Mouse (Mus musculus) intestine, postnatal 0 days (tissue): ENCODE measurements around the gene Schip1. TPM values are rescaled to one million over a fixed set of nuclear protein-coding genes. Genes with fewer than 3 reads are reported as not detected.
A peak's percentile ranks its signal among the peaks of the same experiment; 100 is the strongest.

Experiments used
- ATAC-seq: fragments of 200-750 bp; cut with Nextera tagmentation; 2 replicates; pipeline ENCODE4 v1.8.0; 2017; ENCODE audit warnings: mild to moderate bottlenecking, moderate TSS enrichment, moderate library complexity
- H3K27ac ChIP-seq: fragments of 300-500 bp; sonication (generic); 2 replicates; pipeline ENCODE4 v1.5.1; 2014; ENCODE audit warnings: mild to moderate bottlenecking, low read depth, low read length, moderate library complexity
- H3K27me3 ChIP-seq: fragments of 300-500 bp; sonication (generic); replicated peaks from 2 replicates; pipeline ENCODE4 v1.6.1; 2014; ENCODE audit warnings: low read length, mixed read lengths; ENCODE audit not compliant: control insufficient read depth, insufficient read depth
- H3K36me3 ChIP-seq: fragments of 300-500 bp; sonication (generic); 2 replicates; pipeline ENCODE4 v1.6.1; 2014; ENCODE audit warnings: mild to moderate bottlenecking, moderate library complexity; ENCODE audit not compliant: control insufficient read depth, insufficient read depth
- H3K4me1 ChIP-seq: fragments of 300-500 bp; sonication (generic); replicated peaks from 2 replicates; pipeline ENCODE4 v1.6.1; 2014; ENCODE audit warnings: antibody characterized with exemption, low read length, mixed read lengths; ENCODE audit not compliant: control insufficient read depth, insufficient read depth
- H3K4me2 ChIP-seq: fragments of 300-500 bp; sonication (generic); replicated peaks from 2 replicates; pipeline ENCODE4 v1.6.1; 2014; ENCODE audit warnings: low read depth, mild to moderate bottlenecking, moderate library complexity
- H3K4me3 ChIP-seq: fragments of 300-500 bp; sonication (generic); 2 replicates; pipeline ENCODE4 v1.5.1; 2014; ENCODE audit warnings: low read depth, low read length
- H3K9ac ChIP-seq: fragments of 300-500 bp; sonication (generic); 2 replicates; pipeline ENCODE4 v1.6.1; 2014; ENCODE audit warnings: mild to moderate bottlenecking, low read depth, low read length
- H3K9me3 ChIP-seq: fragments of 300-500 bp; sonication (generic); 2 replicates; pipeline ENCODE4 v1.6.1; 2016; ENCODE audit warnings: mixed run types; ENCODE audit not compliant: control insufficient read depth
- CTCF ChIP-seq: sonication (generic); IDR thresholded peaks from 2 replicates; pipeline ENCODE4 v1.5.1; 2016; ENCODE audit warnings: low read depth, mild to moderate bottlenecking, control low read depth, antibody characterized with exemption, moderate library complexity
- WGBS: fragments of 180-500 bp; shearing (Covaris S2); extraction: QIAGEN DNeasy Blood & Tissue Kit; methylation state at CpG from one replicate; pipeline ENCODE4 v1.1.7; 2014; 5-methylcytosine and 5-hydroxymethylcytosine counted together
- polyA plus RNA-seq: library from polyadenylated mRNA; unstranded; fragments of >200 nt; fragmentation: Nextera tagmentation; extraction: Ambion mirVana; gene quantifications from 2 replicates; pipeline ENCODE4 v1.2.1, GENCODE M21; 2015

The Schip1 gene
- polyA plus RNA-seq, 1 experiment from 2014 or later: 24.2 TPM

GRCm38 (mm10) chr3:68495096-68495735 is 430.6 kb downstream of the Schip1 start:
- Histone ChIP-seq H3K27me3 (peaks cover 6% of the 10 kb centered on the region; the same call in 1 of the 2 replicates), H3K9me3 (no peaks in the 10 kb centered on the region), H3K4me2 (peak overlapping the region; percentile 98), H3K4me1 (0 out of 2 replicates have a peak, but pooled peaks cover 8% of the 10 kb centered on the region), H3K36me3 (no peaks in the 10 kb centered on the region), H3K4me3 (peak overlapping the region; percentile 72), H3K27ac (peak overlapping the region; percentile 93), H3K9ac (peak overlapping the region; percentile 85)
- WGBS: under 1% methylated on average over 31 of the region's 38 CpGs
- ATAC-seq: no peak
- TF ChIP-seq CTCF: peak; percentile 23; the same call in 1 of the 2 replicates

DNA sequence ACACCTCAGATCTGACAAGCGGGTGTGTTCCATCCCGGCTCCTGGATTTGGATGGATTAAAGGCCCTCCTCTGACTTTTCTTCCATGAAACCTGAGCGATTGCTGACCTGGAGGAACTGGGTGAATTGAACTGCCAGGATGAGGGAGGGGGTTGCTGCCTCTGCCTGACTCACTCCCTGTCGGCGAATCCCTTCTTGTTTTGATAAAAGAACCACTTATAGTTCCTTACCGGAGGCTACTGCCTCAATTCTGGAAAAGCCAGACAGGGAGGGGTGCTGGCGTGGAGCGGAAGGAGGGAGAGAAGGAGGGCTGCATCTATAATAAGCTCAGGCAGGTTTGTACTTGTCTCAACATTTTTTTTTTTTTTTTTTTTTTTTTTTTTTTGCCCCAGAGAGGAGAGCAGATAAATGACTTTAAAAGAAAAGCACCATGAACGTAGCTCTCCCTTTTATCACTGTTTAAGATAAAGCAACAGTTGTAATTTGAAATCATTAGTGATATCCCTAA is 431.2 kb downstream of the Schip1 start:
- H3K9me3 ChIP-seq: no peaks in the 10 kb centered on the region
- peak overlapping the region; percentile 54; the same call in 1 of the 2 replicates for H3K27ac ChIP-seq
- TF ChIP-seq CTCF: no peak
- ATAC-seq: no peak
- 0 out of 2 replicates have a peak, but pooled peaks cover 8% of the 10 kb centered on the region for H3K4me1 ChIP-seq
- 0 out of 2 replicates have a peak overlapping the region, but pooled peaks have one; percentile 85 for H3K9ac ChIP-seq
- peak overlapping the region; percentile 72 for H3K4me3 ChIP-seq
- no peaks in the 10 kb centered on the region for H3K36me3 ChIP-seq
- 17% methylated on average over 9 of the region's 9 CpGs for WGBS
- H3K4me2 ChIP-seq: peak overlapping the region; percentile 98
- H3K27me3 ChIP-seq: peaks cover 6% of the 10 kb centered on the region; the same call in 1 of the 2 replicates

DNA sequence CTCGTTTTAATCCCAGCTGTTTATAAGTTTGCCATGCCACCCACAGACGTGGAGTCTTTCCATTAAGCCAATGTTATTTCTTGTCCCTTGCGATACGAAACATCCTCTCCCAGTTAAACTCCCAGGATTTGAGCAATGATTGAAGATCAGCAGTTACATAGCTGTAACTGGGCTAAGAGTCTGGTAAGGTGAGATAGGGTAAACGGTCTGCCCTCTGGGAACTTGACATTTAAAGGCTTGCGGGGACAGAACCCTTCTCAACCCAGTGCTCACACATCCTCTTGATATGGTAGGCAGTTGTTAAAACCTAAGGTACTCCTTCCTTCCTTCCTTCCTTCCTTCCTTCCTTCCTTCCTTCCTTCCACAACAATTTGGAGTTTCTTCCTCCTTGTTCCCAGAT is 431.9 kb downstream of the Schip1 start:
- 0 out of 2 replicates have a peak overlapping the region, but pooled peaks have one; percentile 1 for H3K4me3 ChIP-seq
- no peak overlapping the region for H3K27ac ChIP-seq
- WGBS: 69% methylated on average over 6 of the region's 6 CpGs
- H3K4me1 ChIP-seq: 0 out of 2 replicates have a peak, but pooled peaks cover 8% of the 10 kb centered on the region
- no peaks in the 10 kb centered on the region for H3K36me3 ChIP-seq
- H3K9ac ChIP-seq: no peak overlapping the region
- H3K4me2 ChIP-seq: peak overlapping the region; percentile 27; the same call in 1 of the 2 replicates
- no peak for TF ChIP-seq CTCF
- no peak for ATAC-seq
- H3K9me3 ChIP-seq: no peaks in the 10 kb centered on the region
- H3K27me3 ChIP-seq: peaks cover 6% of the 10 kb centered on the region; the same call in 1 of the 2 replicates

DNA sequence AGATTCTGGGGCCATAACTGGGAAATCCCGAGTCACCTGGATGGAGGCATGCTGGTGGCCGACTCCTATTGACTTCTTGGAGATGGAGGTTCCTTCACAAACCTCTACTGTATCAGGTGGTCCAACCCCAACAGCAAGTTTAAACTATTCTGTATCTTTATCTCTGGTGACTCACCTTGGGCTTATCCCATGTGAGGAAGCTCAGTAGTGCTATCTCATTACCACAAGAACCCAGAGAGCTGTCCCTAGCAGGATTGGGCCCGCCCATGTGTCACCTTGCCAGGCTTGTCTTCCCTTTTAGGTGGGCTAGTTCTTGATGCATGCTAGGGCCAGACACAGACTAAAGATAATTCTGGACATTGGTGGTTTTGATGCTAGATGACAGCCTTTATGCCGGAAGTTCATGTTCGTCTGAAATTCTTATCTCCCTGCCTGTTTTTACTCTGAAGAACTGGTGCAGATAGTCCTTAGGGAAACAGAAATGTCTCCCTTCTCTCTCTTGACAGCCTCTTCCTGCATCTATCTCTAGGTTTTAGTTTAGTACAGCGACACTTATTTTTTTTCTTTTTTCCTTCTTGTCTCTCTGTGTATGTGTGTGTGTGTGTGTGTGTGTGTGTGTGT is 435.0 kb downstream of the Schip1 start:
- no peaks in the 10 kb centered on the region for H3K9me3 ChIP-seq
- TF ChIP-seq CTCF: no peak
- H3K27me3 ChIP-seq: peaks cover 6% of the 10 kb centered on the region; the same call in 1 of the 2 replicates
- H3K4me1 ChIP-seq: no peaks in the 10 kb centered on the region
- H3K4me2 ChIP-seq: no peak overlapping the region
- ATAC-seq: no peak
- no peak overlapping the region for H3K27ac ChIP-seq
- WGBS: 75% methylated on average over 6 of the region's 6 CpGs
- no peaks in the 10 kb centered on the region for H3K36me3 ChIP-seq
- H3K4me3 ChIP-seq: no peak overlapping the region
- H3K9ac ChIP-seq: no peak overlapping the region

DNA sequence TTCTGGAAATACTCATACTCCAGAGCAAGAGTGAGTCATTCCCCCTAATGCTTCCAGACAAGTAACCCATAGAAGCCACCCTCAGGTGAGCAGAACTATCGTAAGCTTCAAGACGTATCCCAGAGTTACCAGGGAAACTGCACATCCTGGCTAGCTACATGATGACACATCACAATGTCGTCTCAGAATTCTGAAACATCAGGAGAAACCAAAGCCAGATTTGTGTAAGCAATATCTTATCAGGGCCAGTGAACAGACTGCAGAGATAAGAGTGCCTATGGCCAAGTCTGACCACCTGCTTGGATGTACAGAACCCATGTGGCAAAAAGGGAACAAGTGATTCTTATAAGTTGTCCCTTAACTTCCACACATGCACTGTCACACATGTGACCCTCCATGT is 440.2 kb downstream of the Schip1 start:
- TF ChIP-seq CTCF: no peak
- Histone ChIP-seq H3K4me2 (no peak overlapping the region), H3K36me3 (no peaks in the 10 kb centered on the region), H3K27me3 (no peaks in the 10 kb centered on the region), H3K9ac (no peak overlapping the region), H3K27ac (no peak overlapping the region), H3K9me3 (no peaks in the 10 kb centered on the region), H3K4me3 (no peak overlapping the region), H3K4me1 (0 out of 2 replicates have a peak, but pooled peaks cover 8% of the 10 kb centered on the region)
- no peak for ATAC-seq
- WGBS: 52% methylated on average over 3 of the region's 3 CpGs

DNA sequence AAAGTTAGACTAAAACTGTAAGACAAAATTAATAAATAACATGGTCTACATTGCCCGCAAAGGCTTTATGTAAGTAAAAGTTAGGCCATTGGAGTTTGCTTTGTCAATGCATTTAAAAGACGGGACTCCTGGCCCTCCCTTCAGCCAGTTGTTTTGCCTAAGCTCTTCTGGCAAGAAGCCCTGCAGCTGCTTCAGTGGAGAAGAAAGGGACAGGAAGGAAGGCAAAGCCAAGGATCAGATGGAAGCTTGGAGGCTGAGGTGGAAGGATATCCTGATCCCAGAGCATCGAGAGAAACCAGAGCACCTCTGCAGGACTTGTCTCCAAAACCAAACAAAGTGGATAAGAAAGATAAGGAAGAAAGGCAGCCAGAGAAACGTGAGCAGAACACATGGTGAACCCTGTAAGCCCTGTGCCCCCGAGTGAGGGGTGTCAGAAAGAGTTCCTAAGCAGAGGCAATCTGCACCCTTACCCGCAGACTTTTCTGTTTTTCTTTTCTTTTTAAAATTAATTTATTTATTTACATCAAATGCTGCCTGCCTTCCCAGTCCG is 442.2 kb downstream of the Schip1 start:
- Histone ChIP-seq H3K27ac (no peak overlapping the region), H3K9me3 (no peaks in the 10 kb centered on the region), H3K4me2 (no peak overlapping the region), H3K4me3 (no peak overlapping the region), H3K9ac (no peak overlapping the region), H3K27me3 (no peaks in the 10 kb centered on the region), H3K36me3 (no peaks in the 10 kb centered on the region), H3K4me1 (0 out of 2 replicates have a peak, but pooled peaks cover 8% of the 10 kb centered on the region)
- 38% methylated on average over 7 of the region's 7 CpGs for WGBS
- no peak for TF ChIP-seq CTCF
- ATAC-seq: no peak
